Mouse (Mus musculus) olfactory bulb, adult 2 months (tissue): ENCODE measurements around the gene Pdk4. TPM values are rescaled to one million over a fixed set of nuclear protein-coding genes. Genes with fewer than 3 reads are reported as not detected.

Source experiments
- H3K27ac ChIP-seq: fragments of 200-500 bp; 2 replicates; pipeline ENCODE4 v1.5.1; 2012; ENCODE audit warnings: low read depth, low read length; ENCODE audit not compliant: insufficient read depth
- H3K4me1 ChIP-seq: fragments of 200-500 bp; 2 replicates; pipeline ENCODE4 v1.6.1; 2012; ENCODE audit warnings: low read length; ENCODE audit not compliant: control insufficient read depth, insufficient read depth
- H3K4me3 ChIP-seq: fragments of 200-500 bp; 2 replicates; pipeline ENCODE4 v1.5.1; 2012; ENCODE audit warnings: mild to moderate bottlenecking, low read depth, low read length, moderate library complexity; ENCODE audit not compliant: insufficient read depth
- CTCF ChIP-seq: fragments of 200-500 bp; IDR thresholded peaks from 2 replicates; pipeline ENCODE4 v1.5.1; 2012; ENCODE audit warnings: low read depth, mild to moderate bottlenecking, low read length, moderate library complexity; ENCODE audit not compliant: insufficient read depth
- POLR2A ChIP-seq: fragments of 200-500 bp; IDR thresholded peaks from 2 replicates; pipeline ENCODE4 v1.6.1; 2012; ENCODE audit warnings: mild to moderate bottlenecking, low read depth, low read length, moderate library complexity; ENCODE audit not compliant: insufficient read depth
- WGBS: fragments of 180-500 bp; shearing (Covaris S2); methylation state at CpG from one replicate; pipeline ENCODE4 v1.1.7; 2018; 5-methylcytosine and 5-hydroxymethylcytosine counted together
- polyA plus RNA-seq: library from polyadenylated mRNA; stranded (reverse); fragments of >200 nt; gene quantifications from 2 replicates; pipeline ENCODE4 v1.2.4, GENCODE M21; 2012; ENCODE audit warnings: low replicate concordance; ENCODE audit not compliant: missing spikeins, insufficient read depth, insufficient read length

The Pdk4 gene
- polyA plus RNA-seq, result not detected in 2 replicates

- no peak within 1 kb of the TSS for H3K27ac ChIP-seq
- H3K4me3 ChIP-seq, result peak within 1 kb of the TSS; percentile 49
- peaks cover 8% of the 10 kb centered on the region for H3K4me1 ChIP-seq
- WGBS, result 2% methylated on average over 43 of the region's 43 CpGs
- TF ChIP-seq CTCF, result no peak
- TF ChIP-seq POLR2A, result no peak
These were observed at the start of gene Pdk4 for GRCm38 (mm10) chr6:5495961-5496853. Gene Pdk4, minus strand, starts transcription at chr6:5496309.

DNA sequence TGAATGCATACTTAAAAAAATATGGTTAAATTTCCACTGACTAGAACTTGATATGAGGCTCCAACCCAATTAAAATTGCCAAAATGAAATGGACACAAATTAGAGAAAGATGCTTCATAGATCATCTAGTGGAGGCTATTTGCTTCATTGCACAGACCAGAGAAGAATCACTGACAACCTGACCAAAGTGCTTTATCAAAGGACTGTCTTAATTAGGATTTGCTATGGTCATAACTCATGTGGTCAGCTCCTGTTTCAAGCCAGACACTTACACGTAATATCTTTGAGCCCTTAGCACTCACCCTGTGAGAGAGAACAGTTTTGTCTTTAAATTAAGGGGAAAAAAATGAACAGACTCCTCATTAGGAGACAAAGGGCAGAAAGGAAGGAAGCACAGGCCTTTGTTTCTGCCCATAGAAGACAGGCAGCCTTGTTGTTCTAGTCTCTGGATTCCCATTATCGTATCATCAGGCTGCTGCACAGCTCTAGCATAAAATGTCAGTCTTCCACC is 41.8 kb upstream of the Pdk4 start:
- 84% methylated on average over 2 of the region's 2 CpGs for WGBS
- Histone ChIP-seq H3K4me1 (no peaks in the 10 kb centered on the region), H3K27ac (no peak overlapping the region), H3K4me3 (no peak overlapping the region)
- TF ChIP-seq POLR2A, result no peak
- TF ChIP-seq CTCF, result no peak

- no peak overlapping the region for H3K4me3 ChIP-seq
- TF ChIP-seq POLR2A (no peak), CTCF (no peak)
- no peak overlapping the region for H3K27ac ChIP-seq
- no peaks in the 10 kb centered on the region for H3K4me1 ChIP-seq
These were observed 39.6 kb upstream of the Pdk4 start for GRCm38 (mm10) chr6:5535754-5536153.

DNA sequence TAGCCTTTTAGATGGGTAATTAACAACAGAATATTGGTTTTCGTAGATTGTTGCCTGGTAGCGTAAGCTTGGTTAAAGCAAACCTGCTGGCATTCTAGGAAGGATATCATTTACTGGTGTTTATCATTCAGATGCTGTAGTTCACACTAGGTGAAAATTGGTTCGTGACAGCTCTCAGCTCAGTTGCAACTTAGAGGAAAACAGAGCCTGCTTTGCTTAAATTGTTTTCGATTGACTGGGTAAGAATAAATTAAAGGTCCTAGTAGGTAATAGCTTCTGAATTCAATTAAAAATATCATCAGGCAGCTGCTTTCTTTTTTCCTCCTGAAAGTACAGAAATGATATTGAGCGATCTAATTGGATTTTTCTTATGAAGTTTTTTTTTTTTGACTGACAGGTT is 21.0 kb upstream of the Pdk4 start:
- TF ChIP-seq POLR2A, result no peak
- no peak for TF ChIP-seq CTCF
- Histone ChIP-seq H3K27ac (no peak overlapping the region), H3K4me1 (no peaks in the 10 kb centered on the region), H3K4me3 (no peak overlapping the region)
- 53% methylated on average over 5 of the region's 5 CpGs for WGBS

DNA sequence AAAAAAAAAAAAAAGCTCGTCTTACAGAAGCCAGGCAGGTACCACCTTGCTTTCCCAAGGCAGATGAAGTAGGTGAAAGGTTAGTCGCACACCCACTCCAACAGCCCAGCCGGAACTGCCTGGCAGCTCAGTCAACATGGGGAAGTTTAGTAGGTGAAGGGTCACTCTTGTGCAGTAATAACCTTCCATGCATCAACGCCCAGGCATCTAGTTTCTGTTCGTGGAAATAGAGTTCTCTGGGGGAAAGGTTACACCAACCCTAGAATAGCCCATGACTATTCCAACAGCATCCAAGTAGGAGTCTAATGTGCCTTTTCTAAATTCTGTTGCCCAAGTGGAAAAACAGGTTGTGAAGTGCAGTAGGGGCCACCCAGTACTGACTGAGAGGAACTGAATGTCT is 13.6 kb upstream of the Pdk4 start:
- Histone ChIP-seq H3K27ac (no peak overlapping the region), H3K4me3 (no peak overlapping the region), H3K4me1 (no peaks in the 10 kb centered on the region)
- 59% methylated on average over 5 of the region's 5 CpGs for WGBS
- no peak for TF ChIP-seq POLR2A
- TF ChIP-seq CTCF, result no peak

DNA sequence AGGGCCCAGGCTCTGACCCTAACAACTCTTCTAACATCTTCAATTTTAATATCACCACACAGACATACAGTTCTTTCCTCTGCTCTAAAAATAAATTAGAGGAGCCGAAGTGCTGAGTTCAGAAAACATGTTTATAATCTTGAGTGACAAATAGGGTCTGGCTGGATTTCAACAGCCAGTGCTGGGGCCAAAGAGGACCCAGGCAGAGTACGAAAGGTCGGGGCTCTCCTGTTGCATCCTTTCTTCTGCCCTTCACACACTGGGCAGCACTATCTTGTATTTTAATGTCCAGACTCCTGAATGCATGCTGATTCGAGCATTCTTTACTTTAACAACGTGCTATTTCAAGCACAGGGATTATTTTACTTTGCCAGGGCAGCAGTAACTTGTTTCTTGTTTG is 13.2 kb upstream of the Pdk4 start:
- TF ChIP-seq CTCF, result no peak
- TF ChIP-seq POLR2A, result no peak
- Histone ChIP-seq H3K4me3 (no peak overlapping the region), H3K27ac (no peak overlapping the region), H3K4me1 (no peaks in the 10 kb centered on the region)
- WGBS, result 46% methylated on average over 5 of the region's 5 CpGs

- Histone ChIP-seq H3K27ac (no peak overlapping the region), H3K4me1 (no peaks in the 10 kb centered on the region), H3K4me3 (no peak overlapping the region)
- no peak for TF ChIP-seq CTCF
- TF ChIP-seq POLR2A, result no peak
- WGBS, result 92% methylated on average over 5 of the region's 5 CpGs
These were observed 11.7 kb upstream of the Pdk4 start for GRCm38 (mm10) chr6:5507821-5508220.

- WGBS, result 94% methylated on average over 3 of the region's 3 CpGs
- no peak for TF ChIP-seq CTCF
- TF ChIP-seq POLR2A, result no peak
- Histone ChIP-seq H3K27ac (no peak overlapping the region), H3K4me3 (no peak overlapping the region), H3K4me1 (no peaks in the 10 kb centered on the region)
These were observed 10.2 kb upstream of the Pdk4 start for GRCm38 (mm10) chr6:5506271-5506670.

GRCm38 (mm10) chr6:5502810-5503209 is 6.7 kb upstream of the Pdk4 start:
- WGBS, result 98% methylated on average over 1 of the region's 1 CpGs
- Histone ChIP-seq H3K4me1 (no peaks in the 10 kb centered on the region), H3K27ac (no peak overlapping the region), H3K4me3 (no peak overlapping the region)
- no peak for TF ChIP-seq POLR2A
- no peak for TF ChIP-seq CTCF

- TF ChIP-seq POLR2A (no peak), CTCF (no peak)
- no peak overlapping the region for H3K27ac ChIP-seq
- H3K4me3 ChIP-seq, result no peak overlapping the region
- 94% methylated on average over 10 of the region's 10 CpGs for WGBS
- H3K4me1 ChIP-seq, result no peaks in the 10 kb centered on the region
These were observed 5.4 kb upstream of the Pdk4 start for GRCm38 (mm10) chr6:5501551-5501950.
